Mouse (Mus musculus): ENCODE results near the gene Capns2. TPM values are rescaled to one million over a fixed set of nuclear protein-coding genes. Genes with fewer than 3 reads are reported as not detected.
"Not testable (repeated sequence)": the region's sequence is repeated elsewhere in the genome, so short reads cannot be mapped to it uniquely, and the experiment has no call there.

Capns2 gene
- polyA plus RNA-seq, 2 experiments = 34.3 to 52.5 TPM

- WGBS = 49% methylated on average over 4 of the region's 4 CpGs
- H3K36me3 ChIP-seq (ENCODE audit: control insufficient read depth, insufficient read depth, low read length) = no peaks in the 10 kb centered on the region
- H3K27ac ChIP-seq (replicated peaks; ENCODE audit: low read depth, low read length) = no peak overlapping the region
- H3K4me3 ChIP-seq (replicated peaks; ENCODE audit: low read length) = no peak overlapping the region
- H3K9ac ChIP-seq (ENCODE audit: low read depth, low read length, severe bottlenecking) = no peak overlapping the region
- ATAC-seq (ENCODE audit: low FRiP score, low read depth) (no peak), DNase-seq (ENCODE audit: low spot score) (no peak)
- no peak for TF ChIP-seq POLR2A (IDR thresholded peaks at IDR 0.05; ENCODE audit: borderline replicate concordance, extremely low read depth, insufficient read depth, insufficient read length)
- peaks cover 4% of the 10 kb centered on the region; the same call in 1 of the 2 replicates for H3K4me1 ChIP-seq (ENCODE audit: control insufficient read depth, insufficient read depth, low read length)
- H3K9me3 ChIP-seq (ENCODE audit: control insufficient read depth, low read length) = no peaks in the 10 kb centered on the region
- no peaks in the 10 kb centered on the region for H3K27me3 ChIP-seq (ENCODE audit: control insufficient read depth, insufficient read depth, low read length)
- no peak overlapping the region for H3K4me2 ChIP-seq (replicated peaks; ENCODE audit: low read depth, low read length, severe bottlenecking)
Observed at GRCm38 (mm10) chr8:92881247-92881646, 20.0 kb upstream of the Capns2 start.

DNA sequence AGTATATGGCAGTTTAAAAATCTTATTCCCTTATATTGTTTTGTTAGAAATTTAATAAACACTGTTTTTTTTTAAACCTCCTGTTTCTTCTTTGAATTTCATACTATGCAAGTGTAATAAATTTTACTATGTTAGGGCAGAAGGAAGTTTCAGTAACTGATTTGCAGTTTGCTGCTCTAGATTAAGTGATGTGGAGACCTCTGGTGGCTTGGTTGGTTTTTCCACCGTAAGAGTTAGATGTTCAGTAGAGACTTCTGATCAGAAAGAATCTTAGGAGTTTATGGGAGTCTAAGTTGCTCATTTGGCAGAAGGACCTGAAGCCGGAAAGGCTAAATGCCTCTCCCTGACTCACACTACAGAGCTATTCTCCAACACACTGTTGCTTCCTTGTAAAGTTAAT lies 17.4 kb upstream of the Capns2 start:
- H3K36me3 ChIP-seq (ENCODE audit: control insufficient read depth, insufficient read depth, low read length) = no peaks in the 10 kb centered on the region
- H3K27ac ChIP-seq (replicated peaks; ENCODE audit: low read depth, low read length) = no peak overlapping the region
- no peak overlapping the region for H3K4me2 ChIP-seq (replicated peaks; ENCODE audit: low read depth, low read length, severe bottlenecking)
- no peak for TF ChIP-seq POLR2A (IDR thresholded peaks at IDR 0.05; ENCODE audit: borderline replicate concordance, extremely low read depth, insufficient read depth, insufficient read length)
- H3K4me1 ChIP-seq (ENCODE audit: control insufficient read depth, insufficient read depth, low read length) = peaks cover 4% of the 10 kb centered on the region; the same call in 1 of the 2 replicates
- no peak overlapping the region for H3K9ac ChIP-seq (ENCODE audit: low read depth, low read length, severe bottlenecking)
- DNase-seq (ENCODE audit: low spot score) (peak; percentile 65), ATAC-seq (ENCODE audit: low FRiP score, low read depth) (no peak)
- H3K27me3 ChIP-seq (ENCODE audit: control insufficient read depth, insufficient read depth, low read length) = no peaks in the 10 kb centered on the region
- H3K4me3 ChIP-seq (replicated peaks; ENCODE audit: low read length) = no peak overlapping the region
- WGBS = 32% methylated on average over 2 of the region's 2 CpGs
- H3K9me3 ChIP-seq (ENCODE audit: control insufficient read depth, low read length) = no peaks in the 10 kb centered on the region

DNA sequence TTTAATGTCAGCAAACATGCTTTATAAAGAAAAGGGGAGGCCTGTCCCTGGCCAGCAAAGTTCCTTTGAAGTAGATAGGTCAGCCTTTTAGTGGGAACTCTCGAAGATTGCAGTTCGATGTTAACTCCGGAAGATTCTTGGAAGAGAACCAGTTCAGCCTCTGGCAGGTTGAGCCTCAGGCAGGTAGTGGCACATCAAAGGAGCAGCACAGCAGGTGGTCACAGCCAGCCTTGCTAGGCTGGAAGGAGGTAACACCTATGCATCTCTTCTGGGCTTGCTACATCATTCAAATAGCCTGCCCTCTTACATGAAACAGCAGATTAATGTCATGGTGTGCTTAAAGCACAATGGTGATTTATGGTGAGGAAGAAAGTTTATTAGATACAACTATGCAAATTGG lies 9.0 kb upstream of the Capns2 start:
- not testable (repeated sequence) for DNase-seq (ENCODE audit: low spot score); H3K9ac ChIP-seq (ENCODE audit: low read depth, low read length, severe bottlenecking); H3K9me3 ChIP-seq (ENCODE audit: control insufficient read depth, low read length); ATAC-seq (ENCODE audit: low FRiP score, low read depth); H3K4me2 ChIP-seq (replicated peaks; ENCODE audit: low read depth, low read length, severe bottlenecking); H3K4me3 ChIP-seq (replicated peaks; ENCODE audit: low read length); H3K27me3 ChIP-seq (ENCODE audit: control insufficient read depth, insufficient read depth, low read length); H3K27ac ChIP-seq (replicated peaks; ENCODE audit: low read depth, low read length); H3K4me1 ChIP-seq (ENCODE audit: control insufficient read depth, insufficient read depth, low read length)
- WGBS = 50% methylated on average over 3 of the region's 3 CpGs
- H3K36me3 ChIP-seq (ENCODE audit: control insufficient read depth, insufficient read depth, low read length) = peaks cover 13% of the 10 kb centered on the region

DNA sequence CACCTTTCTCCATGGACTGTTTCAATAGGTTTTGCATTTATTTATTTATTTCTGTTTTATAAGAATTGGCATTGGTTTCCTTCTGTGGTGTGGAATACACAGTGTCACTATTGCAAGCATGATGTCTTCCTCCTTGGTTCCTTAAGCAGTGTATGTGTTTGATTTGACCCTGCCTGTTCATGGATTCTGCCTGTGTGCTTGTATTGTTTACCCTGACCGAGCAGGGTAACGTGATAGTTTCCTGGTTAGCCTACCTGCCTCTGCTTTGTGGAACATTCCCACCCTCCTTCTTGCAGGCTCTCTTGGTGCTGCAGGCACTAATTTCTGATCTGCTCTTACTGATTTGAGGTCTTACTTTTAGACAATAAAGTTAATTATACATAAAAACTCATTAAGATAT lies 7.3 kb upstream of the Capns2 start:
- ATAC-seq (ENCODE audit: low FRiP score, low read depth) (no peak), DNase-seq (ENCODE audit: low spot score) (no peak)
- Histone ChIP-seq H3K4me2 (replicated peaks; ENCODE audit: low read depth, low read length, severe bottlenecking) (no peak overlapping the region), H3K27ac (replicated peaks; ENCODE audit: low read depth, low read length) (no peak overlapping the region), H3K9ac (ENCODE audit: low read depth, low read length, severe bottlenecking) (no peak overlapping the region), H3K36me3 (ENCODE audit: control insufficient read depth, insufficient read depth, low read length) (peaks cover 13% of the 10 kb centered on the region), H3K4me3 (replicated peaks; ENCODE audit: low read length) (no peak overlapping the region), H3K9me3 (ENCODE audit: control insufficient read depth, low read length) (no peaks in the 10 kb centered on the region), H3K4me1 (ENCODE audit: control insufficient read depth, insufficient read depth, low read length) (no peaks in the 10 kb centered on the region), H3K27me3 (ENCODE audit: control insufficient read depth, insufficient read depth, low read length) (no peaks in the 10 kb centered on the region)
- WGBS = 76% methylated on average over 2 of the region's 2 CpGs
- no peak for TF ChIP-seq POLR2A (IDR thresholded peaks at IDR 0.05; ENCODE audit: borderline replicate concordance, extremely low read depth, insufficient read depth, insufficient read length)

DNA sequence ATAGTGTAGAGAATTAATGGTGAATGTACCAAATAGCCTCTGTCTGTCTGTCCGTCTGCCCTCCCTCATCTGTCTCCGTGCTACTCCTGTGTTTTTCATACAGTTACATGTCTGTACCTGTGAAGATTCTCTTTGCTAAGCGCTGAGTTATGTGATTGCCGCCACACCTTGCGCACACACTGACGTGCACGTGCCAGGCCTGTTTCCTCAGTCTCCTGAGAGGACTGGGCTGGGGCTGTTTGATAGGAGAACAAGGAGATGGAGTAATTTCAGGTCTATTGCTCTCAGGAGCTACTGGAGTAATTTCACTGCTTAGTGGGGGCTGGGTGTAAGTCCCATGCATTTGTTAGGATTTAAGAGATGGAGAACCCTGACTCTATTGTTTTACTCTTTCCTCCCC lies 6.2 kb upstream of the Capns2 start:
- Histone ChIP-seq H3K4me2 (replicated peaks; ENCODE audit: low read depth, low read length, severe bottlenecking) (no peak overlapping the region), H3K9me3 (ENCODE audit: control insufficient read depth, low read length) (no peaks in the 10 kb centered on the region), H3K4me1 (ENCODE audit: control insufficient read depth, insufficient read depth, low read length) (no peaks in the 10 kb centered on the region), H3K4me3 (replicated peaks; ENCODE audit: low read length) (no peak overlapping the region), H3K9ac (ENCODE audit: low read depth, low read length, severe bottlenecking) (no peak overlapping the region), H3K27ac (replicated peaks; ENCODE audit: low read depth, low read length) (no peak overlapping the region), H3K27me3 (ENCODE audit: control insufficient read depth, insufficient read depth, low read length) (no peaks in the 10 kb centered on the region), H3K36me3 (ENCODE audit: control insufficient read depth, insufficient read depth, low read length) (peaks cover 8% of the 10 kb centered on the region; the same call in 1 of the 2 replicates)
- no peak for TF ChIP-seq POLR2A (IDR thresholded peaks at IDR 0.05; ENCODE audit: borderline replicate concordance, extremely low read depth, insufficient read depth, insufficient read length)
- ATAC-seq (ENCODE audit: low FRiP score, low read depth) (no peak), DNase-seq (ENCODE audit: low spot score) (no peak)
- WGBS = 79% methylated on average over 7 of the region's 7 CpGs

- TF ChIP-seq POLR2A (IDR thresholded peaks at IDR 0.05; ENCODE audit: borderline replicate concordance, extremely low read depth, insufficient read depth, insufficient read length) = no peak
- Histone ChIP-seq H3K27ac (replicated peaks; ENCODE audit: low read depth, low read length) (no peak overlapping the region), H3K27me3 (ENCODE audit: control insufficient read depth, insufficient read depth, low read length) (no peaks in the 10 kb centered on the region), H3K9ac (ENCODE audit: low read depth, low read length, severe bottlenecking) (no peak overlapping the region), H3K9me3 (ENCODE audit: control insufficient read depth, low read length) (no peaks in the 10 kb centered on the region), H3K36me3 (ENCODE audit: control insufficient read depth, insufficient read depth, low read length) (peaks cover 4% of the 10 kb centered on the region; the same call in 1 of the 2 replicates), H3K4me2 (replicated peaks; ENCODE audit: low read depth, low read length, severe bottlenecking) (no peak overlapping the region), H3K4me3 (replicated peaks; ENCODE audit: low read length) (no peak overlapping the region), H3K4me1 (ENCODE audit: control insufficient read depth, insufficient read depth, low read length) (no peaks in the 10 kb centered on the region)
- DNase-seq (ENCODE audit: low spot score) (no peak), ATAC-seq (ENCODE audit: low FRiP score, low read depth) (no peak)
- 73% methylated on average over 1 of the region's 1 CpGs for WGBS
Observed at GRCm38 (mm10) chr8:92896056-92896455, 5.2 kb upstream of the Capns2 start.
